Mouse (Mus musculus): ENCODE measurements around the gene Dnajc7.

DNA sequence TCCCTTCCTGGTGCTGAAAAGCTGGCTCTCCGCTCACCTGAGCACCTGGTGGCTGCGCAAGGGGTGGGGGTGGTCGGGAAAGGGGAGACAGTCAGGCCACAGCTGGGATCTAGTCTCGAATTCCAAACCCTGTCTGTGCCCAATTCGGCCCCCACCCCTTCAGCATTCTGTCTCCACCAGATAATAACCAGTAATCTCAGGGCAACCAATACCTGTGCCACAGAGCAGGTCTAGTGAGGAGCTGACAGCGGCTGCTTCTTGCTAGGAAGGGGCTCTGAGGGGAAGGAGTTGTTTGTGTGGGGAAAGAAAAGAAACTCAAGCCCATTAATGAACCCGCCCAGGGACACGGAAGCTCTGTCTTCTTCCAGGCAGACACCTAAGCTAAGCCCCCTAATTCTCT lies 31.2 kb upstream of the Dnajc7 start:
- TF ChIP-seq CTCF (IDR thresholded peaks at IDR 0.05; ENCODE audit: borderline replicate concordance, insufficient read depth, low read length) (no peak), POLR2A (IDR thresholded peaks at IDR 0.05; ENCODE audit: low read depth, low read length) (no peak)

Data from embryonic fibroblast, embryonic 13.5 days (primary cell).